Mouse (Mus musculus) heart, embryonic 15.5 days (tissue): ENCODE results near the gene Efs. TPM values are rescaled to one million over a fixed set of nuclear protein-coding genes. Genes with fewer than 3 reads are reported as not detected.
A peak's percentile ranks its signal among the peaks of the same experiment; 100 is the strongest.
"Not testable (repeated sequence)": the region's sequence is repeated elsewhere in the genome, so short reads cannot be mapped to it uniquely, and the experiment has no call there.

ENCODE experiments used
- ATAC-seq: fragments of 200-750 bp; cut with Nextera tagmentation; replicated peaks from 2 replicates; pipeline ENCODE4 v1.8.0; 2017; ENCODE audit warnings: low read depth, moderate TSS enrichment; ENCODE audit not compliant: insufficient number of reproducible peaks, insufficient read depth, low FRiP score
- H3K27ac ChIP-seq: fragments of 300-500 bp; sonication (generic); 2 replicates; pipeline ENCODE4 v1.5.1; 2015; ENCODE audit warnings: mild to moderate bottlenecking, inconsistent platforms
- H3K27me3 ChIP-seq: fragments of 300-500 bp; sonication (generic); 2 replicates; pipeline ENCODE4 v1.6.1; 2015; ENCODE audit warnings: inconsistent platforms
- H3K36me3 ChIP-seq: fragments of 300-500 bp; sonication (generic); 2 replicates; pipeline ENCODE4 v1.6.1; 2015; ENCODE audit warnings: mild to moderate bottlenecking, inconsistent platforms
- H3K4me1 ChIP-seq: fragments of 300-500 bp; sonication (generic); replicated peaks from 2 replicates; pipeline ENCODE4 v1.6.1; 2015; ENCODE audit warnings: inconsistent platforms
- H3K4me2 ChIP-seq: fragments of 300-500 bp; sonication (generic); 2 replicates; pipeline ENCODE4 v1.6.1; 2015; ENCODE audit warnings: inconsistent platforms, mild to moderate bottlenecking, moderate library complexity
- H3K4me3 ChIP-seq: fragments of 300-500 bp; sonication (generic); 2 replicates; pipeline ENCODE4 v1.5.1; 2015; ENCODE audit warnings: mild to moderate bottlenecking, inconsistent platforms
- H3K9ac ChIP-seq: fragments of 300-500 bp; sonication (generic); 2 replicates; pipeline ENCODE4 v1.6.1; 2015; ENCODE audit warnings: mild to moderate bottlenecking, inconsistent platforms
- H3K9me3 ChIP-seq: fragments of 300-500 bp; sonication (generic); replicated peaks from 2 replicates; pipeline ENCODE4 v1.6.1; 2016; ENCODE audit warnings: inconsistent platforms
- WGBS: fragments of 180-500 bp; shearing (Covaris S2); methylation state at CpG from one replicate; pipeline ENCODE4 v1.1.7; 2015; ENCODE audit warnings: mixed read lengths; 5-methylcytosine and 5-hydroxymethylcytosine counted together
- polyA plus RNA-seq: library from polyadenylated mRNA; unstranded; fragments of >200 nt; fragmentation: Nextera tagmentation; extraction: Ambion mirVana; gene quantifications from 2 replicates; pipeline ENCODE4 v1.2.1, GENCODE M21; 2015

Efs gene
- polyA plus RNA-seq, 1 experiment from 2014 or later = 10.6 TPM

DNA sequence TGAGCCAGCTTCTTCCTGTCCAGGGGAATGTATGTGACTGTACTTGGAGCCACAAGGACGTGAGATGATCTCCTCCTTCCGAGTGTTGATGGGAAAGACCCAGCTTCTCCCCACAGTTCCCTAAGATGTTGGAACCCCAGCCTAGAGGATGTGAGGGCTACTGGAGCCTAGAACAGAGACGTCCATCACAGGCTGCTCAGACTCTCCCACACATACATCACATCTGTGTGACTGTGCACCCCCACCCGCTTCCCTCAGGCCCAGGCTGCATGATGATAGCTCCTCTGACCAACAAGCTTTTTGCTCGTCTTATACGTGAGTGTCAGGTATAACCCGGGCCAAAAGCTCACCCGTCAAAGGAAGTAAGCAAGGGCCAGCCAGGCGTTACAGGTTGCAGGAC, 22.9 kb upstream of the Efs start:
- Histone ChIP-seq H3K9me3 (no peaks in the 10 kb centered on the region), H3K4me2 (no peak overlapping the region), H3K4me1 (peaks cover 18% of the 10 kb centered on the region), H3K36me3 (peaks cover 71% of the 10 kb centered on the region), H3K27me3 (no peaks in the 10 kb centered on the region), H3K27ac (peak overlapping the region; percentile 18; the same call in 1 of the 2 replicates), H3K4me3 (no peak overlapping the region), H3K9ac (peak overlapping the region; percentile 17; the same call in 1 of the 2 replicates)
- 66% methylated on average over 9 of the region's 9 CpGs for WGBS
- no peak for ATAC-seq

DNA sequence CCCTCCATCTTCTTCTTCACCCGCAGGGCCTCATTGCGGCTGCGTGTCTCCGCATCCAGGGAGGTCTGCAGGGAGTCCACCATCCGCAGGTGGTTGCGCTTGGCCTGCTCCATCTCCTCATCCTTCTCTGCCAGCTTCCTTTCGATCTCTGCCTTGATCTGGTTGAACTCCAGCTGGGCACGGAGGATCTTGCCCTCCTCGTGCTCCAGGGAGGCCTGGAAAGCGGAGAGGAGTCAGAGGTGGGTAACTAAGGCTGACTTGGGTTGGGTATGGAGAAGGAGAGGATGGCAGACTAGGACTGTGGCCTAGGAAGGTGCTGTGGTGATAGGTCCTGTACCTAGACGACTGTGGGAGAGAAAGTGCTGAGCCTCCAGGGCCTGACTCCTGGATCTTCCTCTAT, 21.1 kb upstream of the Efs start:
- 78% methylated on average over 11 of the region's 11 CpGs for WGBS
- not testable (repeated sequence) for H3K4me2 ChIP-seq, H3K27me3 ChIP-seq, ATAC-seq, H3K9me3 ChIP-seq, H3K27ac ChIP-seq, H3K9ac ChIP-seq, H3K4me3 ChIP-seq
- Histone ChIP-seq H3K4me1 (peaks cover 15% of the 10 kb centered on the region), H3K36me3 (peaks cover 71% of the 10 kb centered on the region)

DNA sequence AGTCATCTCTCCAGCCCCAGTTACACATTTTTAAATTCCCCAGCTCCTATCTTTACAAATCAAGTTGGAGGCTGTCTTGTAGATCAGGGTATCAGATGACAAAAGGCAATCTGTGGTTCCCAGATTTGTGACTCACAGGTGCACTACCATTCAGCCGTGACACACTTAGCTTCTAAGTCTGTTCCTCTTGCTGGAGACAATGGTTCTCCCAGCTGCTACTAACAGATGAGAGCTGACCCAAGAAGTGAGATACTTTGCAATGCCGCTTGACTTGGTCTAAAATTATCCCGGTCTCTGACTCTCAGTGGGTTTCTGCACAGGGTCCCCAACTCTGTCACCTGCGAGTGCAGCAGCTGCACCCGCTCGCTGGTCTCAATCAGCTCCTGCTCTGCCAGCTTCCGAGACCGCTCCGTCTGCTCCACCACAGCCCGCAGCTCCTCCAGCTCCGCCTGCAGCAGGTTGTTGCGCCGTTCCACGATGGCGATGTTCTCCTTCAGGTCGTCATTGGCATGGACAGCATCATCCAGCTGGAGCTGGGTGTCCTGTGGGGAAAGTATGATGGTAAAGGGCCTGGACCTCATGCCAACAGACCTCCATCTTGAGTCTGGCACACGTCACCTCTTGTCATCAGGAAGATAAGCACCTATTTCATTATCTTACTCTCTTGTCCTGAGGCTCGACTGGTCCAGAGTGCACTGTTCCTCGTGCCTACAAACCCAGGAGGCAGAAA, 20.2 kb upstream of the Efs start:
- no peak overlapping the region for H3K27ac ChIP-seq
- WGBS = 40% methylated on average over 19 of the region's 19 CpGs
- peaks cover 15% of the 10 kb centered on the region for H3K4me1 ChIP-seq
- no peak overlapping the region for H3K9ac ChIP-seq
- H3K9me3 ChIP-seq = no peaks in the 10 kb centered on the region
- H3K4me3 ChIP-seq = no peak overlapping the region
- H3K27me3 ChIP-seq = no peaks in the 10 kb centered on the region
- ATAC-seq = peak; percentile 18; the same call in 1 of the 2 replicates
- no peak overlapping the region for H3K4me2 ChIP-seq
- H3K36me3 ChIP-seq = peaks cover 73% of the 10 kb centered on the region

DNA sequence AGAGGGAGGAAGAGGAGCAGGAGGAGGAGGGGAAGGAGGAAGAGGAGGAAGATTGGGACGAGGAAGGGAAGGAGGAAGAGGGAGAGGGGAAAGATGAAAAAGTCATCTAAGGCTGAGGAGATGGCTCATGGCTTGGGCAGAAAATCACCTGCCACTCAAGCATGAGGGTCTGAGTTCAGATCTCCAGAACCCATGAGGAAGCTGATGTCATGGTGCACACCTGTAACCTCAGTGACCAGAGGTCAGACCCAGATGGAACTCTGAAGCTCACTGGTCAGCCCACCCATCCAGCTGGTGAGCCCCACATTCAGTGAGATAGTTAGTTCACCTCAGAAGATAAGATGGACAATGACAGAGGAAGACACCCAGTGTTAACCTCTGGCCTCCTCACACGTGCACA, 19.0 kb upstream of the Efs start:
- Histone ChIP-seq H3K36me3 (peaks cover 68% of the 10 kb centered on the region), H3K9ac (no peak overlapping the region), H3K27ac (no peak overlapping the region), H3K4me2 (no peak overlapping the region), H3K9me3 (no peaks in the 10 kb centered on the region), H3K4me1 (peaks cover 15% of the 10 kb centered on the region), H3K4me3 (no peak overlapping the region), H3K27me3 (no peaks in the 10 kb centered on the region)
- ATAC-seq = no peak
- 61% methylated on average over 2 of the region's 2 CpGs for WGBS

DNA sequence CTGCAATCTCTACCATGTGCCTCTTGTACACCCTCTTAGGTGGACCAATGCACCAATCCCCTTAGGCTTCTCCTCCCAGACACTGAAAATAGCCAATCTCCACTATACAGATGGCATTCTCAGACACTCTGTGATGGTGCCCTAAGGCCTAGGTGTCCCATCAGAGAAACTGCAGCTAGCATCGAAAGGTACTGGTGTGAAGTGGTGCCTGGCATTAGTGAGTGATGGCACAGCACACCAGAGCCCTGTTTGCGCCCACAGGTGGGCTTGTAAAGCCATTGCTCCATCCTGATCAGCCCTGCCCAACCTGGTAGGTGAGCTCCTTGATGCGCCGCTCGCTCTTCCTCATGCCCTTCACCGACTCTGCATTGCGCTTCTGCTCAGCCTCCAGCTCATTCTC, 18.0 kb upstream of the Efs start:
- H3K4me1 ChIP-seq = peaks cover 8% of the 10 kb centered on the region
- no peak overlapping the region; the same call in 1 of the 2 replicates for H3K27ac ChIP-seq
- H3K27me3 ChIP-seq = no peaks in the 10 kb centered on the region
- H3K36me3 ChIP-seq = peaks cover 58% of the 10 kb centered on the region
- no peak overlapping the region for H3K4me3 ChIP-seq
- 94% methylated on average over 7 of the region's 7 CpGs for WGBS
- H3K9ac ChIP-seq = no peak overlapping the region
- H3K4me2 ChIP-seq = no peak overlapping the region
- ATAC-seq = no peak
- no peaks in the 10 kb centered on the region for H3K9me3 ChIP-seq

DNA sequence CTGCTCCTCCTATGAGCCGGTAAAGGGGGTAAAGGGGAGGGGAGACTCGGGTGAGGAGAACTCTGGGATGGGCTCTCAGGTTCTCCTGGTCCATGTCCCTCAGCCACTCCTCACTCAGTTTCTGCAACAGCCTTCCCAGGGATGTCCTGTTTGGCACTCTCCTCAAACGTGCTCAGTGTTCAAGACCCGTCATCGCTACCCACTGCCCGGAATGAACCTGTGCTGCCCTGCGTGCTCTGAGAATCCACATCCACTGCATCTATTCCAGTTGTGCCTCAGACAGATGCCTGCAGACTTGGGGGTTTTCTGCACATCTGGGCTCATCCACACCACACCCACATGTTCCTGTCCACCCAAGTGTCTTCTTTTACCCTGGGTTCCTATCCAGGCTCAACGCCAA, 16.6 kb upstream of the Efs start:
- Histone ChIP-seq H3K36me3 (peaks cover 48% of the 10 kb centered on the region), H3K27ac (no peak overlapping the region), H3K4me2 (no peak overlapping the region), H3K9me3 (no peaks in the 10 kb centered on the region), H3K27me3 (no peaks in the 10 kb centered on the region), H3K4me3 (no peak overlapping the region), H3K4me1 (peaks cover 4% of the 10 kb centered on the region; the same call in 1 of the 2 replicates), H3K9ac (no peak overlapping the region)
- ATAC-seq = no peak
- WGBS = 80% methylated on average over 8 of the region's 8 CpGs

DNA sequence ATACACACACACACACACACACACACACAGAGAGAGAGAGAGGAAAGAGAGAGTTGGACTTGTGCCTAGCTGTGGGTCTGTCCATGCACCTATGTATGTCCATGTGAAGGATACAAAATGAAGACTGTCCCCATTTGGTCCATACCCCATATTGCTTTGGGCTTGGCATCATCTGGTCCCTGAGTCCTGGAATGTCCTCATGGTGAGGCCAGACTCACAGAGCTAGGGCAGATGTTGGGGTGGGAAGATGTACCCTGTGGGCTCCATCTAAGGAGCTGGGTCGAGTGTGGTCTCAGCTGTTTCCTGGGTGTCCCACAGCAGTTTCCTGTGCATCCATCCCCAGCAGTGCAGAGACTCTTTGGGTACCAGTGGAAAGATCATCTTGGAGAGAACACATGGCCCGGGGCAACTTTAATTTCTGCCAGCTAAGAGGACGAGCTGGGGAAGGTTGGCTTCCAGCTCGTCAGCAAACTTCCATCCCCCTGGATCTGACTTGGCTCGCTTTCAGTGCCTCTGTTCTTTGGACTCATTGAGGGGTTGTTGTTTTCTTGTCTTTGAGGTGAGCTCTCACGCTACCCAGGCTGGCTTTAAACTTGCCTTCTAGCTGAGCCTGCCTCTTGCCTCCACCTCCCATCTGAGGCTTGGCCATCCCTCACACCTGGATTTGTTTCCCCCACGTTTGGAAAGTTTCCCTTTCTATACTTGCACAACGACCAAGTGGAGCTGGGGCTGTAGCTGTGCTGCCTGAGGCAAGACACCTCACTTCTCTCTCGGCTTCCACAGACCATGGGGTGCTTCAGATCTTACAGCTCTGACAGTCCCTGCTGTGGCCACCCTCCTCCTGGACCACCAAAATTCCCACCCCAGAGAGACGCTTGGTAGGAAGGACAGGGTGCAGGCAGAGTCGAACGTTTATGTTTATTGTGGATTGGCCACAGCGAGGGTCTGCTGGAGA, 15.4 kb upstream of the Efs start:
- Histone ChIP-seq H3K4me1 (peaks cover 11% of the 10 kb centered on the region), H3K36me3 (peaks cover 40% of the 10 kb centered on the region), H3K27me3 (no peaks in the 10 kb centered on the region; the same call in 1 of the 2 replicates), H3K27ac (no peak overlapping the region), H3K4me3 (no peak overlapping the region), H3K9me3 (no peaks in the 10 kb centered on the region), H3K9ac (no peak overlapping the region), H3K4me2 (no peak overlapping the region)
- ATAC-seq = no peak
- 58% methylated on average over 13 of the region's 13 CpGs for WGBS

DNA sequence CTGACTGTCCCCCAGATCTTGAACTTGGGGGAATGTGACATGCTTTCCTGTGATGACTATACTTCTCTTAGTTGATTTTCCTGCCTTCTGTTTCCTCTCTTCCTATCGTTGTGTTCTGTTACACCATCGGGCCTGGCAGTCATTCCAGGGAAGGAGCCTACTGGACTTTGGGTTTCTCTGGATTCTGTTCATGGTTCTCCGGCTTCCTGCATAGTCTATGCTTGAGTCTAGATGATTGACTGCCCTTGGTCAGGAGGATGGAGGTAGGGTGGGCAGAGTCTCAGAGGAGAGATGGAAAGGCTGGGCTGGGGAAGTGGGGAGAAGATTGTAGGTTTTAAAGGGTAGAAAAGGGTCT, 14.2 kb upstream of the Efs start:
- 54% methylated on average over 3 of the region's 3 CpGs for WGBS
- Histone ChIP-seq H3K36me3 (peaks cover 36% of the 10 kb centered on the region), H3K27me3 (no peaks in the 10 kb centered on the region; the same call in 1 of the 2 replicates), H3K9ac (peak overlapping the region; percentile 24; the same call in 1 of the 2 replicates), H3K9me3 (no peaks in the 10 kb centered on the region), H3K4me2 (no peak overlapping the region), H3K27ac (peak overlapping the region; percentile 58), H3K4me3 (no peak overlapping the region), H3K4me1 (peaks cover 7% of the 10 kb centered on the region)
- no peak for ATAC-seq

DNA sequence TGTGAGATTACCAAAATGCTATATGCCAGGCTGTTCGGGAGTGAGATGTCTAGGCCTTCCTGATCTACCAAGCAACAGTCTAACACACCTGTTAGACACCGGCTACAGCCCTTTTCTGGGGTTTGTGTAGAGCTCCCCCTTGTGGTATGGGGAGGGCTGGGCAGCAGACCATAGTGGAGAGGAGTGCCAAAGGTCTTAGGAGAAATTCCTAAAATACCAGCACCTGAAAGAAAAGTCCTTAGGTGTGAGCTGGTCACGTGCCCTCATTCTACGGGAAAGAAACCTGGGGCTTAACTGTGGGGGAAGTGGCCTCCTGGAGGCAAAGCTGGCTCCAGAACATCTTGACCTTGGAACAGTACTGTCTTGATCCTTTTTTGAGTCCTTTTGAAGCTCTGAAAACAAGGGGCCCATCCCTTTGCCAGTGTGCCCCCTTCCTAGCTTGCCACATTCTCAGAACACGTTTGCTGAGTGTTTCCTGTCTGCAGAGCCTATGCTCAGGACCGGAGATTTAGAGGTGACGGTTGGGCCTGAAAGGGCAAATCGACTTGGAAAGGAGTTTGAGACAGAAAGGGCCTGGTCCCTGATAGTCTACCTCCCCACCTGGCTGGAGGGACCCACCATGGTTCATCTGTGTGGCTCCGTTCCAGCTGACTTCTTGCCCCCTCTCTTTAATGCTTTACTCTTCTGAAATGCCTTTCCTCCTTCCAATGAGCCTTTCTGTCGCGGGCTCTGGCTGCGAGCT, 13.7 kb upstream of the Efs start:
- H3K9me3 ChIP-seq = no peaks in the 10 kb centered on the region
- peak overlapping the region; percentile 58 for H3K27ac ChIP-seq
- no peak overlapping the region for H3K9ac ChIP-seq
- peak; percentile 43; the same call in 1 of the 2 replicates for ATAC-seq
- 38% methylated on average over 12 of the region's 12 CpGs for WGBS
- H3K36me3 ChIP-seq = peaks cover 32% of the 10 kb centered on the region
- H3K4me2 ChIP-seq = no peak overlapping the region
- no peak overlapping the region for H3K4me3 ChIP-seq
- H3K27me3 ChIP-seq = no peaks in the 10 kb centered on the region; the same call in 1 of the 2 replicates
- H3K4me1 ChIP-seq = peaks cover 7% of the 10 kb centered on the region

DNA sequence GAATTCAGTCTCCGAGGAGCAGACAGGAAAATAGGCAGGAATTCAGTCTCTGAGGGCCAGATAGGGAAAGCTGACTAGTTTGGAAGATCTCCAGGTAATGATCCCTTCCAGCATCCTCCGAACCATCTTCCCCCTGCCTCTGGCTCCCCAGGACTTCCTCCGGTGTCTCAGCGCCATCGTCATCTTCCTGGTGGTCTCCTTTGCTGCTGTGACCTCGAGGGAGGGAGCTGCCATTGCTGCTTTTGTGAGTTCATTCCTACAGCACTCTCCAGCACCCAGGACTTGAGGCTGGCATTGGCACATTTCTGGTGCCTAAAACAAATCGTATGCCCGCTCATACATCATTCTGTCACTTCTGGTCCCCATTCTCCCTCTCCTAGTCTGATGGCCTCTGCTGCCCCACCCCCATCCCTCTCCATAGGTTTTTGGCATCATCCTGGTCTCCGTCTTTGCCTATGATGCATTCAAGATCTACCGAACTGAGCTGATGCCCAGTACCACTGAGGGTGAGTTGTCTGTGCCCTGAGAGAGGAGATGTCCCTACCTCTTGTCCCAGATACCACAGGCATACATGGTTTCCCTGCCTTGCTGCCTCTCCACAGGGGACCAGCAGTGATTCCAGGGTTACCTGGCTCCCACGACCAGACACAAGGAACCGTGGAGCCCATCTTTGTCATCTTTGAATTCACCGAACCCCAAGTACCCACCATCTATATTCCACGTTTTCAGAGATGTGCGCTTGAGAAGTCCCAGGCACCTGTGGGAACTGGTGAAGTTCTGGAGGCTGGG, 12.7 kb upstream of the Efs start:
- Histone ChIP-seq H3K36me3 (peaks cover 27% of the 10 kb centered on the region), H3K4me3 (no peak overlapping the region), H3K4me2 (no peak overlapping the region), H3K9me3 (no peaks in the 10 kb centered on the region), H3K27ac (0 out of 2 replicates have a peak overlapping the region, but pooled peaks have one; percentile 4), H3K9ac (no peak overlapping the region), H3K4me1 (peaks cover 7% of the 10 kb centered on the region), H3K27me3 (no peaks in the 10 kb centered on the region; the same call in 1 of the 2 replicates)
- WGBS = 54% methylated on average over 15 of the region's 15 CpGs
- ATAC-seq = peak; percentile 32
